Mouse (Mus musculus) naive thymus-derived CD4-positive, alpha-beta T cell, adult 2 months (primary cell): Measurements from ENCODE around the gene Slc25a30.
A peak's percentile ranks its signal among the peaks of the same experiment; 100 is the strongest.
"Not testable (repeated sequence)": the region's sequence is repeated elsewhere in the genome, so short reads cannot be mapped to it uniquely, and the experiment has no call there.

Experiments used
- DNase-seq: peaks from one replicate; pipeline ENCODE4 v3.0.0-alpha.2; 2011; ENCODE audit warnings: low read depth

The Slc25a30 gene

GRCm38 (mm10) chr14:75786868-75787793 lies at the start of gene Slc25a30:
Gene Slc25a30 (minus strand): TSS chr14:75787037.
- peak; percentile 95 for DNase-seq

- no peak for DNase-seq
These were observed 49.7 kb upstream of the Slc25a30 start for GRCm38 (mm10) chr14:75836579-75836978.

GRCm38 (mm10) chr14:75834739-75835381 lies 48.0 kb upstream of the Slc25a30 start:
- DNase-seq, result peak; percentile 88

- DNase-seq, result peak; percentile 92
These were observed 47.5 kb upstream of the Slc25a30 start for GRCm38 (mm10) chr14:75834251-75834738.

- DNase-seq, result no peak
These were observed 46.9 kb upstream of the Slc25a30 start for GRCm38 (mm10) chr14:75833546-75834250.

GRCm38 (mm10) chr14:75832982-75833381 lies 46.1 kb upstream of the Slc25a30 start:
- DNase-seq, result no peak

GRCm38 (mm10) chr14:75832031-75832430 lies 45.2 kb upstream of the Slc25a30 start:
- DNase-seq, result no peak

GRCm38 (mm10) chr14:75829817-75830216 lies 43.0 kb upstream of the Slc25a30 start:
- not testable (repeated sequence) for DNase-seq

GRCm38 (mm10) chr14:75828866-75829806 lies 42.3 kb upstream of the Slc25a30 start:
- peak; percentile 87 for DNase-seq

GRCm38 (mm10) chr14:75828221-75828620 lies 41.4 kb upstream of the Slc25a30 start:
- no peak for DNase-seq

GRCm38 (mm10) chr14:75826851-75827410 lies 40.1 kb upstream of the Slc25a30 start:
- no peak for DNase-seq

- DNase-seq, result no peak
These were observed 33.2 kb upstream of the Slc25a30 start for GRCm38 (mm10) chr14:75820007-75820406.

GRCm38 (mm10) chr14:75819341-75819740 lies 32.5 kb upstream of the Slc25a30 start:
- no peak for DNase-seq

GRCm38 (mm10) chr14:75818528-75818927 lies 31.7 kb upstream of the Slc25a30 start:
- no peak for DNase-seq

GRCm38 (mm10) chr14:75809931-75810330 lies 23.1 kb upstream of the Slc25a30 start:
- DNase-seq, result no peak

- no peak for DNase-seq
These were observed 21.0 kb upstream of the Slc25a30 start for GRCm38 (mm10) chr14:75807800-75808199.

- DNase-seq, result no peak
These were observed 11.0 kb upstream of the Slc25a30 start for GRCm38 (mm10) chr14:75797769-75798386.

- no peak for DNase-seq
These were observed 9.1 kb upstream of the Slc25a30 start for GRCm38 (mm10) chr14:75795918-75796317.

- no peak for DNase-seq
These were observed 7.9 kb upstream of the Slc25a30 start for GRCm38 (mm10) chr14:75794726-75795125.

- DNase-seq, result no peak
These were observed 7.5 kb upstream of the Slc25a30 start for GRCm38 (mm10) chr14:75794324-75794723.
